Mouse (Mus musculus): Measurements from ENCODE around the gene 2310007B03Rik.

- TF ChIP-seq CTCF (IDR thresholded peaks at IDR 0.05; ENCODE audit: low read depth, low read length) (no peak), POLR2A (IDR thresholded peaks at IDR 0.05; ENCODE audit: extremely low read depth, insufficient read depth, low read length) (no peak)
These were observed 23.5 kb upstream of the 2310007B03Rik start for GRCm38 (mm10) chr1:93184071-93184828.

Measured in liver, adult 2 months (tissue).